Mouse (Mus musculus) embryonic facial prominence, embryonic 12.5 days (tissue): ENCODE data around the gene Dner. TPM values are rescaled to one million over a fixed set of nuclear protein-coding genes. Genes with fewer than 3 reads are reported as not detected.
A peak's percentile ranks its signal among the peaks of the same experiment; 100 is the strongest.

ENCODE experiments used
- ATAC-seq: fragments of 200-750 bp; cut with Nextera tagmentation; 2 replicates; pipeline ENCODE4 v1.8.0; 2017; ENCODE audit not compliant: insufficient number of reproducible peaks, insufficient read depth, low FRiP score, low TSS enrichment
- H3K27ac ChIP-seq: fragments of 300-500 bp; sonication (generic); 2 replicates; pipeline ENCODE4 v1.5.1; 2016; ENCODE audit warnings: mild to moderate bottlenecking
- H3K27me3 ChIP-seq: fragments of 300-500 bp; sonication (generic); 2 replicates; pipeline ENCODE4 v1.6.1; 2016; ENCODE audit warnings: mild to moderate bottlenecking, moderate library complexity
- H3K36me3 ChIP-seq: fragments of 300-500 bp; sonication (generic); 2 replicates; pipeline ENCODE4 v1.6.1; 2016; ENCODE audit warnings: mild to moderate bottlenecking
- H3K4me1 ChIP-seq: fragments of 300-500 bp; sonication (generic); 2 replicates; pipeline ENCODE4 v1.6.1; 2016
- H3K4me2 ChIP-seq: fragments of 300-500 bp; sonication (generic); replicated peaks from 2 replicates; pipeline ENCODE4 v1.6.1; 2016; ENCODE audit warnings: mild to moderate bottlenecking, moderate library complexity
- H3K4me3 ChIP-seq: fragments of 300-500 bp; sonication (generic); 2 replicates; pipeline ENCODE4 v1.5.1; 2016; ENCODE audit warnings: mild to moderate bottlenecking
- H3K9ac ChIP-seq: fragments of 300-500 bp; sonication (generic); 2 replicates; pipeline ENCODE4 v1.6.1; 2016; ENCODE audit warnings: mild to moderate bottlenecking, moderate library complexity
- H3K9me3 ChIP-seq: fragments of 300-500 bp; sonication (generic); 2 replicates; pipeline ENCODE4 v1.6.1; 2016; ENCODE audit warnings: mild to moderate bottlenecking, moderate library complexity
- WGBS: fragments of 180-500 bp; shearing (Covaris S2); methylation state at CpG from one replicate; pipeline ENCODE4 v1.1.7; 2016; 5-methylcytosine and 5-hydroxymethylcytosine counted together
- polyA plus RNA-seq: library from polyadenylated mRNA; unstranded; fragments of >200 nt; fragmentation: Nextera tagmentation; extraction: Ambion mirVana; gene quantifications from 2 replicates; pipeline ENCODE4 v1.2.1, GENCODE M21; 2016

Dner gene
- polyA plus RNA-seq, 1 experiment from 2014 or later, result 9.0 TPM

DNA sequence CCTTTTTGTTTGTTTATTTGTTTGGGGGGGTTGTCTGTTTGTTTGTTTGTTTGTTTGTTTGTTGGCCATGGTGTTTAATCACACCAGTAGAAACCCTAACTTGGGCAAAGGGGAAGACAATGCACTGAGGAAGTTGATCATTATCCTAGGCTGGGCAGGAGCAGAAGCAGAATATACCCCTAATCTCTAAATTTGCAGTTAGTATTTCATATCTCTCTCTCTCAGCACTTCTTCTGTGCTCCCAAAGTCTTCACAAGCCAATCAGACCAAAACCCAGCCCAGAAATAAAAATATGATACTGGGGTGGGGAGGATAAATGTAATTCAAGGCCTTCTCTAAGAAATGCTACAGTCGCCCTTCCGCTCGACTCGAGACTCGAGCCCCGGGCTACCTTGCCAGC is 4.2 kb upstream of the Dner start:
- Histone ChIP-seq H3K4me2 (no peak overlapping the region), H3K36me3 (no peaks in the 10 kb centered on the region), H3K27ac (no peak overlapping the region), H3K4me3 (no peak overlapping the region), H3K9ac (no peak overlapping the region), H3K27me3 (peaks cover 9% of the 10 kb centered on the region), H3K4me1 (peaks cover 6% of the 10 kb centered on the region), H3K9me3 (no peaks in the 10 kb centered on the region)
- ATAC-seq, result no peak
- 97% methylated on average over 6 of the region's 6 CpGs for WGBS

DNA sequence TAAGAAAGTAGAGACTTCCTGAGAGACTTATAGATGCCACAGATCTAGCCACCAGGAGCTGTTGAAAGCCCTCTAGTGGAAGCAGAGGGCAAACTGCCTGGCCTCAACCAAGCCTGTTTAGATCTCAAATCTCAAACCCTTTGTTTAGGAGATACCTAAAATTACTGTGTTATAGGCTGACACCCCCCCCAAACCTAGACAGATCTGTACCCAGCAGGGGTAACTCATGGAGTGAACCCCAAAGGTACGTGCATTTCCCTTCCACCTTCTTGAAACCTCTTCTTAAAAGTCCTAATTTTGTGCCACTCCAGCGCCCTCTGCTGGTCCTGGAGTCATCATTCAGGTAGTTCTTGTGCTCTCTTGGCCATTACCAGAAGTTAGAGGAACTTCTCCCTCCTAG is 1.1 kb upstream of the Dner start:
- H3K9me3 ChIP-seq, result no peaks in the 10 kb centered on the region
- 4% methylated on average over 2 of the region's 2 CpGs for WGBS
- H3K4me1 ChIP-seq, result peaks cover 9% of the 10 kb centered on the region
- no peak overlapping the region for H3K9ac ChIP-seq
- no peak overlapping the region for H3K27ac ChIP-seq
- H3K27me3 ChIP-seq, result peaks cover 31% of the 10 kb centered on the region
- H3K36me3 ChIP-seq, result no peaks in the 10 kb centered on the region
- ATAC-seq, result no peak
- no peak overlapping the region for H3K4me3 ChIP-seq
- H3K4me2 ChIP-seq, result no peak overlapping the region

DNA sequence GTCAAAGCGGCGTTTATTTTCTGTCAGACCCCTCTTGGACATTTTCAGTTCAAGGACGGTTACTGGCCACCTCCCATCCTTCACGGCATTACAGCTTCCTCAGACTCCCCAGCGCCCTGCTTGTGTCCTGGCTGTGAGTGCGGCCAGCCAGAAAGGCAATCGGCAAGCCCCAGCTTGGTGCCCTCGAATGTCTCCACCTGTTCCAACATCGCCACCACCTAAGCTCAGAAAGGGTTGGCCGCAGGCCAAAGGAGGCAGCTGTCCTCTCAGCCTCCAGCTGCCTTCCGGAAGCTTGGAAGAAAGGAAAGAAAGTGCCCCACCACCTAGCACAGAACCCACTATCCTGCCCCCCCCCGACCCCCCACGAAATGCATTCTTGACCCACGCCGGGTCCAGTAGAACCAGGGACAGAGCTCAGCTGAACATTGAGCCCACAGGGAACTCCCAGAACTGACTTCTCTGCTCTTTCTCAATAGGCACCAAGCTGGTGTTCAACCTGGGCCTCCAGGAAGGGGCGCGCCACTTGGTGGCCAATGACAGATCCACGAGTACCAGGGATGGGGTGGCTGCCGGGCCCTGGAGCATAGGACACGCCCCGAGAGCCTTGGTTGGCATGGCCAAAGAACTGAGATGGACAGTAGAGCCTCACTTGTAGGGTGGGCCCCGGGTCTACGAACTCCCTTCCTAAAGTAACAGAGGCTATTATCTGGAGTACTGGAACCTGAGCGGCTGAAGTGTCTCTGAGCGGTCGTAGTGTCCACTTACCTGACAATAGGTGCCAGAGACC is 1.1 kb downstream of the Dner start:
- H3K9ac ChIP-seq, result peak overlapping the region; percentile 42
- 13% methylated on average over 26 of the region's 26 CpGs for WGBS
- H3K27me3 ChIP-seq, result peaks cover 31% of the 10 kb centered on the region
- ATAC-seq, result no peak
- no peak overlapping the region for H3K27ac ChIP-seq
- H3K4me3 ChIP-seq, result peak overlapping the region; percentile 55
- H3K36me3 ChIP-seq, result no peaks in the 10 kb centered on the region
- peaks cover 9% of the 10 kb centered on the region for H3K4me1 ChIP-seq
- H3K9me3 ChIP-seq, result no peaks in the 10 kb centered on the region
- peak overlapping the region; percentile 98 for H3K4me2 ChIP-seq

DNA sequence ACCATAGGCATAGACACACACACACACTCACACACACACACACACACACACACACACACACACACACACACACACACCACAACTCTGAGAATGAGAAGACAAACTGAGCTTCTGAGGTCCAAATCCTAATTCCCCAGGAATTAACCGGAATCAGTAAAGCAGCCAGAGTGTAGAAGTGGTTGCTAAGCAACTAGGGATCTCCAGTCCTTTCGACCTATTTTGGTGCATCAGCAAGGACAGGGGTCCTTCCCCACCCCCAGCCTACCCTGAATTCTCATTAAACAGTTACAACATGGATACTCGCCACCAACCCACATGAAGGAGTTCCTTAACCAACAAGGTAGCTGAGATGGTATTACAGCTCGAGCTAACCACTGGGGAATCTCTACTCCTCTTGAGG is 18.1 kb downstream of the Dner start:
- no peak overlapping the region for H3K4me3 ChIP-seq
- no peaks in the 10 kb centered on the region for H3K4me1 ChIP-seq
- H3K36me3 ChIP-seq, result no peaks in the 10 kb centered on the region
- no peak for ATAC-seq
- whole genome bisulfite sequencing, result 68% methylated on average over 4 of the region's 4 CpGs
- H3K4me2 ChIP-seq, result no peak overlapping the region
- H3K27ac ChIP-seq, result no peak overlapping the region
- H3K9me3 ChIP-seq, result no peaks in the 10 kb centered on the region
- H3K27me3 ChIP-seq, result no peaks in the 10 kb centered on the region
- no peak overlapping the region for H3K9ac ChIP-seq

DNA sequence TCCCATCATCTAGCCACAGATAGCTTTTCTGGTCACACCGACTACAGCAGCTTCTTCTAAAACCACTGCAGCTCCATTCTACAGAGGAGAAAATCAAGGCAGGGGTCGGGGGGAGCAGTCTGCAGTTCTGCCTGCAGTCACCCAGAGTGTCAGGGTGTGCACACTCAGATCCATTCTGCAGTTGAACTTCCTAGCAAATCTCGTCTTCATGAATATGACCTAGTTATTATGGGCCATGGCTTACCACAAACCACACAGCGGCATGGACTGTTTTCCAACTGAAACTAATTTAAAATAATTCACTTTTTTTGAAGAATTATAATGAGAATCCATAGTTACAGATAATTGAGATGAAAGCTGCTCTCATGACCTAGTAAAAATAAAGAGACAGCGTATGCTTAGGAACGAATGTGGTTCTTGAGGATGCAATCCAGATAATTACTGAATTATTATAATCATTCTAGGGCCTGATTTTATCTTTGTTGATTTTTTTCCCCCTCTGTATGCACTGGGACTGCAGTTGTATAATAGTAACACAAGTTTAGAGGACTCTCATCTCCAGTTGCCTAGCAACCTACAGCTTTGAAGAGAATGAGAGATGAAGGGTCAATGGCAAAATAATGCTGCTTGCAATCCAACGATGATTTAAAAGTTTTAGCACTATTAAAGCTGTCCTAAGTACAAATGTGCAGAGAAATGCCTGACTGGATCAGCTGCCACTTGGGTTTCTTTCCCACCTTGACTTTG is 27.7 kb downstream of the Dner start:
- 65% methylated on average over 7 of the region's 7 CpGs for WGBS
- H3K4me2 ChIP-seq, result no peak overlapping the region

DNA sequence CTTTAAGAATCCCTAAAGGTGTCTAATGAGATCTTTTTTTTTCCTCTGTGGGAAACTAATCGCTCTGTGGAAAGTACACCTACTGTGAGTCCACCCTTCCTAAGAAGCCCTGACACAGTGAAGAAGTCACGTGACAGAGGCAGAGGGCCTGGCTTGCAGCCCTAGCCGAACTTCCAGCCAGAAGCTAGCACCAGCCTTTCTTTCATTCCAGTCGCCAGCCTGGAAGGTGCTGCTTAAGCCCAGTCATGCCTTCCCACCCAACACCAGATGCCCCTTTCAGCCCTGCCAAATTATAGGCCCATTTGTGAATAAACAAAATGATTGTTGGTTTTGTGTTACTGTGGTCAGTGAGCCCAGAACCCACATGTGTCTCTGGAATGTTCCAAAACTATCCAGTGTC is 28.4 kb downstream of the Dner start:
- H3K27me3 ChIP-seq, result no peaks in the 10 kb centered on the region
- no peak overlapping the region for H3K9ac ChIP-seq
- no peaks in the 10 kb centered on the region for H3K4me1 ChIP-seq
- no peak overlapping the region for H3K4me3 ChIP-seq
- WGBS, result 81% methylated on average over 4 of the region's 4 CpGs
- no peaks in the 10 kb centered on the region for H3K36me3 ChIP-seq
- H3K27ac ChIP-seq, result no peak overlapping the region
- ATAC-seq, result no peak
- no peak overlapping the region for H3K4me2 ChIP-seq
- no peaks in the 10 kb centered on the region for H3K9me3 ChIP-seq

More for the DNA sequence above, 27.7 kb downstream of the Dner start:
- H3K36me3 ChIP-seq, result no peaks in the 10 kb centered on the region
- H3K9ac ChIP-seq, result no peak overlapping the region
- H3K27me3 ChIP-seq, result no peaks in the 10 kb centered on the region
- H3K27ac ChIP-seq, result no peak overlapping the region
- no peaks in the 10 kb centered on the region for H3K9me3 ChIP-seq
- H3K4me1 ChIP-seq, result no peaks in the 10 kb centered on the region
- H3K4me3 ChIP-seq, result no peak overlapping the region
- no peak for ATAC-seq

DNA sequence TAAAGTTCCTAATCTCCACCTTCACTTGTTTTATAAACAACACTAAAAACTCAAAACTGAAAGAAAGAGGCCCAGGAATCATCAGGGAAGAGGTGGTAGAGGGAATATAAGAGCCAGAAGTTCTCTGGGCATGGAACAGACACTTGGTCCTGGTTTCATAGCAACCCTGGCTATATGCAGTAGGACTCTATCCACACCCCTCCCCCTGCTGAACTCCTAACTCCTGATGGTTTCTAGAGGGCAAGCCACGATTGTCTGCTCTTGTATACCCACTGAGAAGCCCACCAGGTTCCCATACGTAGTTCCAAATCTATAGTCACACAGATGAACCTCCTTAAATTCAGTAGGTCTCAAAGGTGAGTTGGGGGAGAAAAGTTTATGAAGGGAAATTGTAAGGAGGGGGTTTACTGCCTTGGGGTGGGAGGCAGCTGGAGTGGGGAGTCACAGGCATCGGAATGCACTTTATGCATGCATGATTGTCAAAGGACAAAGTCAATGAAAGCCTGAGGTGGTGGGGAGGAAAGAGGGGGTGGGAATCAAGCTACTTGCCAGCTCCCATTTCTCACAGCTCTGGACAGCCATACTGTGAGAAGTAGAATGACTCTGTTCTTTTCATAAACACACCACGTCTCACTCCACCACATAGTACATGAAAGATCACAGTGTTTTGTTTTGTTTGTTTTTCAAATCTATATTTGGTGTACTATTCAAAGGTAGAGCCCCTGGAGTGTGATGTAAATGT is 31.5 kb downstream of the Dner start:
- Histone ChIP-seq H3K4me3 (no peak overlapping the region), H3K9me3 (no peaks in the 10 kb centered on the region), H3K9ac (no peak overlapping the region), H3K36me3 (no peaks in the 10 kb centered on the region), H3K27me3 (no peaks in the 10 kb centered on the region), H3K27ac (no peak overlapping the region), H3K4me2 (no peak overlapping the region), H3K4me1 (no peaks in the 10 kb centered on the region)
- no peak for ATAC-seq
- WGBS, result 56% methylated on average over 4 of the region's 4 CpGs

DNA sequence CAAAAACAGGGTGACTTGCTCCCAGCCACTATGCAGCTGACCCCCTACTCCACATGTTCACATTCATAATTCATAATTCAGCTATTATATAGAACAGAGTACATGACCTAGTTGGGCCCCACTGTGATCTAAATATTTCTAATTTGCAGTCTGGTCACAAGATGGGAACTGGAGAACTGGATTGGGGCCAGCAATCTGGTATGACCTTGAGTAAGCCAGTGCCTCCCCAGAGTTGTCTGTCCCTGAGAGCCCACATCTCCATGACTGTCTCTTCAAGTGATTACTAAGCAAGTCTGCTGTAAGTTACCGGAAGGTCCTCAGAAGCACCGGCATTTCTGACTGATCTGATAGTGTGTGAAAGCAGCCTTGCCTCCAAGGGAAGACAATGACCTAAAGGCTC is 49.2 kb downstream of the Dner start:
- H3K27ac ChIP-seq, result no peak overlapping the region
- WGBS, result 89% methylated on average over 2 of the region's 2 CpGs

DNA sequence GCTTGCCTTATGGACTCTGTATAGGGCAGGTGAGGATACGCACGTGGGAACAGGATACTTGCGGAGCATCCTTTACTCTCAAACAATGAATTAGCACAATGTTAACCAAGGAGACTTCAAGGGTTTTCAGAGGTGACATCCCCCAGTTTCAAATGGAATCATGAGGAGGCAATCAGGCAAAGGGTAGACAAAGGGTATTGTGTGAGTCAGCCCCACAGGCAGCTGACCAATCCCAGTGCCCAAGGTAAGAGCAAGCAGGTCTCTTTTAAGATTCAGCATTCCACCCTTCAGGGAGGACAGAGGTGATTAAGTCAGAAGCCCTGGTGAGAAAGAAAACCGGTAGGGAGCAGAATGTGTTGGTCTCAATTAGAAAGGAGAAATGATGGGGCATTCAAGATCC is 55.6 kb downstream of the Dner start:
- no peak overlapping the region for H3K27ac ChIP-seq
- H3K4me1 ChIP-seq, result no peaks in the 10 kb centered on the region
- H3K4me2 ChIP-seq, result no peak overlapping the region
- H3K27me3 ChIP-seq, result no peaks in the 10 kb centered on the region
- H3K9me3 ChIP-seq, result no peaks in the 10 kb centered on the region
- no peak overlapping the region for H3K9ac ChIP-seq
- no peaks in the 10 kb centered on the region for H3K36me3 ChIP-seq
- no peak for ATAC-seq
- 56% methylated on average over 4 of the region's 4 CpGs for WGBS
- no peak overlapping the region for H3K4me3 ChIP-seq

More for the DNA sequence above, 49.2 kb downstream of the Dner start:
- H3K9ac ChIP-seq, result no peak overlapping the region
- no peaks in the 10 kb centered on the region for H3K4me1 ChIP-seq
- no peaks in the 10 kb centered on the region for H3K27me3 ChIP-seq
- H3K36me3 ChIP-seq, result no peaks in the 10 kb centered on the region
- no peaks in the 10 kb centered on the region for H3K9me3 ChIP-seq
- no peak overlapping the region for H3K4me3 ChIP-seq
- no peak for ATAC-seq
- H3K4me2 ChIP-seq, result no peak overlapping the region

DNA sequence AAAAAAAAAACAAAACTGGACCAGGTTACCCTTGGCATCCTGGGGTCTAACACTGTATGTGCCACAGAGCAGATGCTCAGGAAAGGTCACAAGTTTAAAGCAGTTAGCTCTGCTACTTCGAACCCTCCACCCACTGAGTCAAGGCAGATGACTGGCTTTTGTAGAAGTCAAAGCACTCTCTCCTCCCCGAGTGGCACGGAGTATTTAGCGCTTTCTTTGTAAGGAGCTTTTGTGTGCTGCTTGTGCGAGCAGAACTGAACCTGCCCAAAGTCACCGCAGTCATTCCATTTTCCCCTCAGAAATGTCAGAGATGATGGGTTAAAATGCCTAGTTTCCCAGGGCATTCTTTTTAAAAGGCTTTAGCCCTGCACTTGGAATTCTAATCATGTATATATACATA is 59.1 kb downstream of the Dner start:
- Histone ChIP-seq H3K9ac (no peak overlapping the region), H3K27ac (no peak overlapping the region), H3K36me3 (no peaks in the 10 kb centered on the region), H3K4me1 (no peaks in the 10 kb centered on the region), H3K4me2 (no peak overlapping the region), H3K27me3 (no peaks in the 10 kb centered on the region), H3K4me3 (no peak overlapping the region), H3K9me3 (no peaks in the 10 kb centered on the region)
- WGBS, result 27% methylated on average over 6 of the region's 6 CpGs
- no peak for ATAC-seq

DNA sequence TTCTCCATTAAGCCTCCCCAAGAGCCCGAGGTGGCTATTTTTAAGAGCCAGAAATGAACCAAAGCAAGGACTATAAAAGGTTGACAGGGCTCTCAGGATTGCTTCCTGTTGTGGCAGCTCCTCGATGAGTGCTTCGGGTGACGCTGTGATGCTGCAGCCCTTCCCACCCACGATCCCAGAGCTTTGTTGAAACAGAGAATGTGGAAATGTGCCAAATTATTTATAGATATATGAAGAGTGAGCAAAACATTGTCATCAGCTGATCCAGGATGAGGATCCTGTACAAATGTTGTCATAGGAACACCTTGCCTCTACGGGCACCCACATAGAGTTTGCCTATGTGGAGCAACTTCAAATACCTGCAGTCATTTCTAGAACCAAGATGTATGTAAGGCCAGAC is 67.8 kb downstream of the Dner start:
- no peak overlapping the region for H3K4me2 ChIP-seq
- 87% methylated on average over 6 of the region's 6 CpGs for WGBS

More for the DNA sequence above, 67.8 kb downstream of the Dner start:
- H3K27me3 ChIP-seq, result no peaks in the 10 kb centered on the region
- no peak overlapping the region for H3K4me3 ChIP-seq
- H3K36me3 ChIP-seq, result no peaks in the 10 kb centered on the region
- no peak overlapping the region for H3K27ac ChIP-seq
- no peak overlapping the region for H3K9ac ChIP-seq
- no peaks in the 10 kb centered on the region for H3K9me3 ChIP-seq
- H3K4me1 ChIP-seq, result no peaks in the 10 kb centered on the region
- no peak for ATAC-seq
